Mouse (Mus musculus) stomach, embryonic 14.5 days (tissue): Measurements from ENCODE around the gene Cyp2d9. TPM values are rescaled to one million over a fixed set of nuclear protein-coding genes. Genes with fewer than 3 reads are reported as not detected.

Experiments used
- ATAC-seq: fragments of 200-750 bp; cut with Nextera tagmentation; 2 replicates; pipeline ENCODE4 v1.8.0; 2017; ENCODE audit warnings: low read depth, moderate TSS enrichment; ENCODE audit not compliant: insufficient number of reproducible peaks, insufficient read depth, low FRiP score
- H3K27ac ChIP-seq: fragments of 300-500 bp; sonication (generic); 2 replicates; pipeline ENCODE4 v1.5.1; 2014; ENCODE audit warnings: mild to moderate bottlenecking, low read length, moderate library complexity, mixed read lengths
- H3K27me3 ChIP-seq: fragments of 300-500 bp; sonication (generic); 2 replicates; pipeline ENCODE4 v1.6.1; 2014; ENCODE audit warnings: low read length, control low read depth, mixed read lengths; ENCODE audit not compliant: control insufficient read depth, insufficient read depth
- H3K36me3 ChIP-seq: fragments of 300-500 bp; sonication (generic); 2 replicates; pipeline ENCODE4 v1.6.1; 2014; ENCODE audit warnings: mild to moderate bottlenecking, control low read depth, low read length, moderate library complexity, mixed read lengths; ENCODE audit not compliant: control insufficient read depth, insufficient read depth
- H3K4me1 ChIP-seq: fragments of 300-500 bp; sonication (generic); 2 replicates; pipeline ENCODE4 v1.6.1; 2014; ENCODE audit warnings: low read length, control low read depth, mixed read lengths; ENCODE audit not compliant: control insufficient read depth, insufficient read depth
- H3K4me2 ChIP-seq: fragments of 300-500 bp; sonication (generic); replicated peaks from 2 replicates; pipeline ENCODE4 v1.6.1; 2014; ENCODE audit warnings: low read depth, low read length, control low read depth
- H3K4me3 ChIP-seq: fragments of 300-500 bp; sonication (generic); 2 replicates; pipeline ENCODE4 v1.5.1; 2014; ENCODE audit warnings: low read depth, low read length, control low read depth
- H3K9ac ChIP-seq: fragments of 300-500 bp; sonication (generic); replicated peaks from 2 replicates; pipeline ENCODE4 v1.6.1; 2014; ENCODE audit warnings: low read depth, mild to moderate bottlenecking, control low read depth, low read length, moderate library complexity, mixed read lengths
- H3K9me3 ChIP-seq: fragments of 300-500 bp; sonication (generic); 2 replicates; pipeline ENCODE4 v1.6.1; 2016; ENCODE audit warnings: low read depth, low read length, control low read depth; ENCODE audit not compliant: control insufficient read depth
- WGBS: fragments of 180-500 bp; shearing (Covaris S2); extraction: QIAGEN DNeasy Blood & Tissue Kit; methylation state at CpG from one replicate; pipeline ENCODE4 v1.1.7; 2014; 5-methylcytosine and 5-hydroxymethylcytosine counted together
- polyA plus RNA-seq: library from polyadenylated mRNA; unstranded; fragments of >200 nt; fragmentation: Nextera tagmentation; extraction: Ambion mirVana; gene quantifications from 2 replicates; pipeline ENCODE4 v1.2.1, GENCODE M21; 2014

Cyp2d9 gene
- polyA plus RNA-seq, 1 experiment from 2014 or later = not detected

GRCm38 (mm10) chr15:82404163-82404562 lies 29.1 kb upstream of the Cyp2d9 start:
- Histone ChIP-seq H3K9ac (no peak overlapping the region), H3K4me3 (no peak overlapping the region), H3K27me3 (no peaks in the 10 kb centered on the region), H3K4me2 (no peak overlapping the region), H3K4me1 (no peaks in the 10 kb centered on the region), H3K9me3 (no peaks in the 10 kb centered on the region), H3K36me3 (no peaks in the 10 kb centered on the region), H3K27ac (no peak overlapping the region)
- 90% methylated on average over 3 of the region's 3 CpGs for WGBS
- no peak for ATAC-seq

DNA sequence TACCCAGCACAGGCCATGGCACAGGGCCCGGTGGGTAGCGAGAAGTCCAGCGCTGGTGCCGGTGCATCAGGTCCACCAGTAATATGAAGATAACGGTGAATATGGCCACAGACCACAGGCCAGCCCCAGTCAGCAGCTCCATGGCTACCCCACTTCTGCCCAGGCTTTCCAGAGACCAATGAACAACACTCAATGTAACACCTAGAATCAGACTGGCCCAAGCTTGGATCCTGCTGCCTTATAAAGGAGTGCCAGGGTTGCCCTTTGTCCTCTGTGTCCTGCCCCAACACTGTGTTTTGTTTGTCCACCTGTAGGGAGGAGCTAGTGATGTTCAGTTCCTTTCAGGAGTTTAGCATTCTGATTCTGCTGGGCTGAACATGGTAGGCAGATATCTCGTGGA lies 26.3 kb upstream of the Cyp2d9 start, which contains the start of gene Cyp2d10:
Gene Cyp2d10 (minus strand): TSS at position 215 of the 400 bp plus-strand sequence.
- ATAC-seq = no peak
- H3K27me3 ChIP-seq = no peaks in the 10 kb centered on the region
- WGBS = 92% methylated on average over 6 of the region's 6 CpGs
- H3K9ac ChIP-seq = no peak within 1 kb of the TSS
- no peaks in the 10 kb centered on the region for H3K4me1 ChIP-seq
- H3K4me3 ChIP-seq = no peak within 1 kb of the TSS
- no peaks in the 10 kb centered on the region for H3K9me3 ChIP-seq
- H3K27ac ChIP-seq = no peak within 1 kb of the TSS
- H3K36me3 ChIP-seq = no peaks in the 10 kb centered on the region
- H3K4me2 ChIP-seq = no peak within 1 kb of the TSS

GRCm38 (mm10) chr15:82407536-82407935 lies 25.7 kb upstream of the Cyp2d9 start:
- WGBS = 72% methylated on average over 4 of the region's 4 CpGs
- Histone ChIP-seq H3K27me3 (no peaks in the 10 kb centered on the region), H3K27ac (no peak overlapping the region), H3K4me3 (no peak overlapping the region), H3K4me1 (no peaks in the 10 kb centered on the region), H3K36me3 (no peaks in the 10 kb centered on the region), H3K9ac (no peak overlapping the region), H3K4me2 (no peak overlapping the region), H3K9me3 (no peaks in the 10 kb centered on the region)
- ATAC-seq = no peak

DNA sequence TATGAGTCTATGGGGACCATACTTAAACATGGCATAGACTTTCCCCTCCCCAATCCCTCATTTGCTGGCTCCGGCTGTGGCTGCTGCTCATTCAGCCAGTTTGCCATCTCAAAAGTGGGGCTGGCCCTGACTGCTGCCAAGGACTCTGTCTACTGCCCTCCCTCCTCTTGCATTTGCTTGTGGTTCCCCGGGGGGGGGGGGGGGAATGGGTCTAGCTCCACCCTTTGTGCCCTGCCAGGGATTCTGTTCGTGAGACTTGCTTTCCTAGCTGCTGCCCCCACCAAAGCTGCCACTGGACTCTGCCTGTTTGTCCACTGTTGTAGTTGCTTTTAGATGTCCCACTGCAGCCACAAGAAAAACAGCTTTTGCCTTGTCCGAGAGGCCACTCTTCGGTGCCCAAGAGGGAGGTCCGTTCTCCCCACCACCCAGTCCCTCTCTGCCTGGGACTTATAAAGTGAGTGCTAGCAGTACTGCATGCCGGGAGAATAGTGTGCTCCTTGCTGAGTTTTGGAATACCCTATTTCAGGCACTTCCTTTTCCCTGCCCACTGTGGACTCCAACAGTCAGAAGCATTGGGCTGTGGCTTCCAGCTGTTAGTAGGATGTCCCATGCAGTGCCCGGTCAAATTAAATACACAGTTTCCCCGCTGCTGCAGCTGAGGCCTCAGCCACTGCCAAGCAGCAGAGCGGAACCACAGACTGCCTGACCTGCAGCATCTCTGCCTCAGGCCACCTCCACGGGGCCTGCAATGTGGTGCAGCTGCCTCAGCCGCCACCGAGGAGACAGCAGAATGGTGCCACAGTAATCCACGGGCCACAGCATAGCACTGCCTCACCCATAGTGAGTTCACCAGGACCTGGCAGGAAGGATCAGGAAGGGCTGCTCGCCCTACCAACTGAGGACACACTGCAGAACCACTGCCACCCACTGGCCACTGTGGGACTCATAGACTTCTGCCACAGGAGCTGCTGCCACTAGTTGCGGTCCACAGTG lies 16.1 kb upstream of the Cyp2d9 start:
- no peaks in the 10 kb centered on the region for H3K36me3 ChIP-seq
- peaks cover 5% of the 10 kb centered on the region; the same call in 1 of the 2 replicates for H3K4me1 ChIP-seq
- no peaks in the 10 kb centered on the region for H3K27me3 ChIP-seq
- no peaks in the 10 kb centered on the region for H3K9me3 ChIP-seq
- no peak overlapping the region for H3K27ac ChIP-seq
- peak; percentile 69; the same call in 1 of the 2 replicates for ATAC-seq
- H3K9ac ChIP-seq = no peak overlapping the region
- no peak overlapping the region for H3K4me3 ChIP-seq
- 0 out of 2 replicates have a peak overlapping the region, but pooled peaks have one; percentile 14 for H3K4me2 ChIP-seq
- WGBS = 31% methylated on average over 16 of the region's 16 CpGs

DNA sequence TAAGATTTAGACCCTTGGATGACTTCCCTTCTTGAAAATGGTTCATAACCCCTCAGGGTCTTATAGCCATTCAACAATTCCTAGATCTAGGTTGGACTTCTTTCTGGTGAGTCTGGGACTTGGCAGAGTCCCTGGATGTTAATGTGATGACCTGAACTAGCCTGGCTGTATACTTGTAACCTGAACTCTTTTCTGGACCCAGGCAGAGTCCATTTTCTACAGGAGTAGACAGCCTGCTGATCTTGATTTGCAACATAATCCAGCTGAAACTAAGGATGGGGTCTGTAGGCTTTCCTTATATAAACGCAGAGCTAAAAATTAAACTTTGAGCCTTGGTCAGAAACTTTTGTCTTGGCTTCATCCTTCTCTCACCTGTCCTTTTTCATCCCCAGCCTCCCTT lies 14.6 kb upstream of the Cyp2d9 start:
- Histone ChIP-seq H3K27me3 (no peaks in the 10 kb centered on the region), H3K9me3 (no peaks in the 10 kb centered on the region), H3K27ac (no peak overlapping the region), H3K9ac (no peak overlapping the region), H3K4me2 (no peak overlapping the region), H3K36me3 (no peaks in the 10 kb centered on the region), H3K4me3 (no peak overlapping the region), H3K4me1 (peaks cover 5% of the 10 kb centered on the region; the same call in 1 of the 2 replicates)
- 73% methylated on average over 1 of the region's 1 CpGs for WGBS
- no peak for ATAC-seq

DNA sequence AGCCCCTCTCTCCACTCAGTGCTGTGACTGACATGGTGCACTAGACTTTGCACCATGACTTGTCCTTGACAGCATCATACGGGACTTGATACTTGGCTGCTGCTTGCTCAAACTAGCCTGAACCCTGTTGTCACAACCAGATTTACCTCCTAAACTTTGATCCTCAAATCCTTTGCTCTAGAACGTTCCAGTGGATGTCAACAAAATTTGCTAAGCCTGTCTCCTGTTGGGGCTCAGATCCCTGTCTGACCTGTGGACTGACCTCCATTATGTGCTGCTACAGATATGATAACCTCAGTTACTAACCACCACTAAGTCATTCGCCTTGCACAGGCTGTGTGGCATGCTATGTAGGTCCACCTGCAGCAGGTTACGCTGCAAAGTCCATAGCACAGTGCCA lies 10.3 kb upstream of the Cyp2d9 start:
- H3K9me3 ChIP-seq = no peaks in the 10 kb centered on the region
- no peak overlapping the region for H3K4me2 ChIP-seq
- no peak overlapping the region for H3K27ac ChIP-seq
- no peaks in the 10 kb centered on the region for H3K36me3 ChIP-seq
- H3K9ac ChIP-seq = no peak overlapping the region
- no peak for ATAC-seq
- 62% methylated on average over 4 of the region's 4 CpGs for WGBS
- no peaks in the 10 kb centered on the region for H3K27me3 ChIP-seq
- H3K4me3 ChIP-seq = no peak overlapping the region
- no peaks in the 10 kb centered on the region for H3K4me1 ChIP-seq

GRCm38 (mm10) chr15:82423471-82423870 lies 9.8 kb upstream of the Cyp2d9 start:
- ATAC-seq = no peak
- H3K4me1 ChIP-seq = no peaks in the 10 kb centered on the region
- H3K9ac ChIP-seq = no peak overlapping the region
- H3K27ac ChIP-seq = no peak overlapping the region
- H3K9me3 ChIP-seq = no peaks in the 10 kb centered on the region
- no peak overlapping the region for H3K4me2 ChIP-seq
- 71% methylated on average over 3 of the region's 3 CpGs for WGBS
- H3K36me3 ChIP-seq = no peaks in the 10 kb centered on the region
- no peak overlapping the region for H3K4me3 ChIP-seq
- H3K27me3 ChIP-seq = no peaks in the 10 kb centered on the region

DNA sequence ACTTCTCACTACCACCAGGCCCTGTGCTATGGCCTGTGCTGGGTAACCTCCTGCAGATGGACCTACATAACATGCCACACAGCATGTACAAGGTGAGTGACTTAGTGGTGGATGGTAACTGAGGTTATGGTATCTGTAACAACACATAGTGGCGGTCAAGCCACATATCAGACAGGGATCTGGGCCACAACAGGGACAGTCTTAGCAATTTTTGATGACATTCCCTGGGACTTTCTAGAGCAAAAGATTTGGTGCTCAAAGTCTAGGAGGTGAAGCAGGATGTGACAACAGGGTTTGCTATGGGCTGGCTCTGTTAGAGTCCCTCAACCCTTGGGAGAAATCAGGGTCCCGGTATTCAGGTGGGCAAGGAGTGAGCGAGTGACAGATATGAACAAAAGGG lies 384 bp downstream of the Cyp2d9 start:
- no peaks in the 10 kb centered on the region for H3K27me3 ChIP-seq
- no peak for ATAC-seq
- H3K4me2 ChIP-seq = no peak overlapping the region
- no peaks in the 10 kb centered on the region; the same call in 1 of the 2 replicates for H3K4me1 ChIP-seq
- no peaks in the 10 kb centered on the region for H3K36me3 ChIP-seq
- H3K9me3 ChIP-seq = peaks cover 9% of the 10 kb centered on the region; the same call in 1 of the 2 replicates
- no peak overlapping the region for H3K4me3 ChIP-seq
- no peak overlapping the region for H3K27ac ChIP-seq
- WGBS = 96% methylated on average over 3 of the region's 3 CpGs
- no peak overlapping the region for H3K9ac ChIP-seq
